Mouse (Mus musculus) left cerebral cortex, adult 8-10 months (tissue): ENCODE data around the gene Rnf207. TPM values are rescaled to one million over a fixed set of nuclear protein-coding genes. Genes with fewer than 3 reads are reported as not detected.

Source experiments
- DNase-seq, 2 experiments: peaks; one replicate each; pipeline ENCODE4 v3.0.0; 2022; ENCODE audit warnings: low spot score in 2 of 2
- total RNA-seq, 4 experiments: library from RNA; stranded (reverse); gene quantifications; 2 replicates each; pipeline ENCODE4 v1.2.4; 2022

Rnf207 gene
- total RNA-seq, 4 experiments from 2014 or later: 15.5 to 24.1 (median 19.5) TPM

DNA sequence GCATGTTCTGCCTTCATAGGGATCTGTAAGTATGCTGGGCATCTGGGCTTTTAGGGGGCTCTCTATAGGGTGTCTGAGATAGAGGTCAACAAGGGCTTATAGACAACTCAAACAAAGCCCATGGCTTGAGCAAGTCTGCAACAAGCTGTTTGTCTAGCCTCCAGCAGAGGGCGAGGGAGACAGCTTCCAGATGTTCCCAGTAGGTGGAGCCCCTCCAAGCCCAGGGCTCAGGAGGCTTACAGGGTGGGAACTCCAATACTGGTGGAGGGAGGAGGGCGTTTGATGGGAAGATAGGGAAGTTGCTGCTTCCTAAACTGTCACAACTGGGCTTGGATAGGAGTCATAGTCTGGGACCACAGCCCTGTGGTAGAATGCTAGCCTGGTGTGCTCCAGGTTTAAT lies 14.2 kb upstream of the Rnf207 start:
- no peak for DNase-seq

DNA sequence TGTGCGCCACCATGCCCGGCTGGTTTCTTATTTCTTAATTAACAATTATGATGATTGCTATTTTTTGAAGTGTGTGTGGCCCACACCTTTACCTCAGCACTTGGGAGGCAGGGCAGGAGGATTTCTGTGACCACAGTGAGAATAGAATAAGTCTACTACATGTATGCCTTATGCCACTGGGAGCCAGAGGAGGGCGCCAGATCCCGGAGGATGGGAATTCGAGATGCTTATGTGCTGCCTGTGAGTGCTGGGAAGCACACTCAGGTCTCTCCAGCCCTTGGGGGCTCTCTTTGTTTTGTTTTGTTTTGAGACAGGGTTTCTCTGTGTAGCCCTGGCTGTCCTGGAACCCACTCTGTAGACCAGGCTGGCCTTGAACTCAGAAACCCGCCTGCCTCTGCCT lies 9.9 kb upstream of the Rnf207 start:
- no peak for DNase-seq

DNA sequence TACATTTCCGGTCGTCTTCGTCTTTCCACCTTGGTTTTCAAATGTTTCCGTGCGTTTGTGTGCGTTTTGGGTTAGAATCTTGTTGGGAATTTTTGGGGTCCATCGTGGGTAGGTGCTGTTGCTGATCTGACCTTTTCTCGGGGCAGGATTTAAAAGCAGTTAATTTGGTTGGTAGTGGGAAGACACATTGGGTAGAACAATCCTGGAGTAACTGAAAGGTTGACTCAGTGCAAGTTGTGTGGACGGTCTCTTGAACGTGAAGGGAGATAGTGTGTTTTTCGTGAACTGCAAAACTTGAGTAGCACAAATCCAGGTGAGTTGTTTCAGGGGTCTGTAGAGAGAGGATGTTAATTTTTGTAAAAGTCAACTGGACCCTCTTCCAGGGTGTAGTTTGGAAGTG lies 7.8 kb upstream of the Rnf207 start:
- no peak for DNase-seq

DNA sequence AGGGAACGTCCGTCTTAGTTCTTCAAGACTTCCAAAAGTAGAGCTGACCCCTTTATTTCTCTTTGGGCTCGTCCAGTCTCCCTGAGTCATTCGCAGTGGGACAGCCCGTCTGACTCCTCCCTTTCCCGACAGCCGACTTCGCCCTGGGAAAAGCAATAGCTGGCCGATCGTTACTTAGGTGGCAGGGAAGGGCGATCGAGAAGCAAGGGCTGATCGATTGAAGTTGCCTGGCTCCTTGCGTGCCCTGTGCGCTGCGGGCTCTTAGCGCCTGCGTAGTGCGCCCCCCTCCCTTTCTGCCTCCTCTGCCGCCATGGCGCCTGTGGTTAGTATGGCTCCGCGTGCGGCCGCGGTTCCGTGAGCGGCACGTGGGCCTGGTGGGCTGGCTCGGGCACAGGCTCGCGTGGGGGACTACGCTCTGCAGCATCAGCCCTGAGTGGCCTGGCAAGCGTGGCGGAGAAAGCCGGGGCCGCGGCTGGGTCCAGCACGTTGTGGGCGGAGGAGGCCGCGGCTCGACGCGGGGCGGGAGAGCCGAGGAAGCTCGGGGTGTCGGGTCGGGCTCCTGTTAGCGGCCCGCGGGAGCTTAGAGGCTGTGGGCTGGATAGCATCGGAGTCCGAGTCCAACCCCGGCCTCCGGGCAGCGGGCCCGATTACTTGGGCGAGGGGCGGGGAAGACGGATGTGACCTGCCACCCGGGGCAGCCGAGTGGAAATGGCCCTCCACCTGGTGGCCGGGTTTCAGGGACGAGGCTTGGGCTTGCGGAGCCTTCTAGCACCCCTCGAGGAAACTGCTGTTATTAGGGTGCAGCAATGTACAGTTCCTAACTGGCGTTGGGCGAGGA lies 7.0 kb upstream of the Rnf207 start, which contains the start of gene Rpl22:
Gene Rpl22, plus strand, starts transcription at position 169 of the 838 bp plus-strand sequence.
- DNase-seq: peak; percentile 86 to 95

DNA sequence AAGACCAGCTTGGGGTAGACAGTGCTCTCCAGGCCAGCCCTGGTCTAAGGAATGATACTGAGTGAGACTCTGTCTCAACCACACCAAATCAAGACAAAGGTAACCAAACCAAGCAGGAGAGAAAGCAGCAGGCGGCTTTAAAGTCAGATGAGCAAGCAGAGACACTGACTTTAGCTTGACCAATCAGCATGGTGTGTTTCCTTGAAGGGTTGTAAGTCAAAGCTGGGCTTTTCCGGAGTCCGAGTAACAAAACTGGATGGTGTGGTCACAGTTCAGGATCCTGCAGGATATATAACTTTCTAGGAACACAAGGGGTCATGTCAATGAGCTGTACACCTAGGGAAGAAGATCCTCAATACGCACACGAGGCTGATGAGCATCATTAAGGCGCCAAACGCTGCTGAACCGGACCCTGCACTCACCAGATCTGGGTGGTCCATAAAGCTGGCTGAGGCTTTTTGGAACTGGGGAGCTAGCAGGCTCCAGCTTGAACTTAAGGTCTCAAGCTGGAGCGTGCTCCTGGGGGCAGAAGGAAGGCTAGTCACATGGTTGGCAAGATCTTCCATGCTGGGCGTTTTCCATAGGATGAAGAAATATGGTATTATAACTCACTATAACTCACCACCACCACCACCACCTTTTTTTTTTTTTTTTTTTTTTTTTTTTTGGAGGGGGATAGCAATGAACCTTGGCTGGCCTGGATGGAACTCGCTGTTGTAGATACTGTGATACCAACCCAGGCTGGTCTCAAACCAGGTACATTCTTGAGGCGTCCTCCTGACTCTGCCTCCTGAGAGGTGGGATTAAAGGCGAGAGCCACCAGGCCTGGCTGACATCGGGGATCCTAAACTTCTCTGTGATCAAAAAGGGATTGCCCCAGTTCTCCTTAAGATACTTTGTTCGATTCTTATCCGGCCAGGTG lies 6.1 kb upstream of the Rnf207 start:
- DNase-seq: no peak

DNA sequence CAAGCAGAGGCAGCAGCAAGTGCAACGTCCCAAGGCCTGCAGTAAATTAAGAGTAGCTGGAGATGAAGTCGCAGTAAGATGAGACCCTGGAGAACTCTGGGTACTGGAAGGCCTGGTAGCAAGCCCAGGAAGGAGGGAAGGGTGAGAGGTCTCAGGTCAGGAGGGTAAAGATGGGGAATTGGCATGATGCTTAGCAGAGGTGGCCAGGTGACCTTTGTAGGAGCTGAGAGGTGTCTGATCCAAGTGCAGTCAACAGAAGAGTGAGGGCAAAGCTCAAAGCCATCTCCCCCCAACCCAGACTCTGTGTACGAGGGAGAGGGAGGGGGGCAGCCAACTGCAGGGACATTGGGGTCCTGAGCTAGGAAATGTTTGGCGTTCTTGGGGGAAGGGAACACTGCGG lies 2.7 kb upstream of the Rnf207 start:
- no peak for DNase-seq

DNA sequence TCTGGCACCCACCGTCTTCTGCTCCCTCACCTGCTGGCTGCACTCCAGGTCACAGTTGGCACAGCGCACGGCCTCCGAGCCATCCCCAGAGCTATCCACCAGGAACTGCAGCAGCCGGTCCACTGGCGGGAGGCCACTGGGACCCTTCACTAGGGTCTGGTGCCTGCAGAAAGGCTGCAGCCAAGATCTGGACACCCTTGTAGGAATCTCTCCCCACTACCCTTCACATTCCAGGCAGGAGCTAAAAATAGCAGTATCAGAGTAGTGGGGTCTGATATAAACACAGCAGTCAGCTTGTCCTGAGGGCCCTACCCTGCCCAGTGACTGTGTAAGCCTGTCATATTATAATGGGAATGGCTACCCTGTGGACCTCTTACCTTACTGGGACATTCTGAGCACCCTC lies 1.2 kb downstream of the Rnf207 start:
- DNase-seq: no peak

DNA sequence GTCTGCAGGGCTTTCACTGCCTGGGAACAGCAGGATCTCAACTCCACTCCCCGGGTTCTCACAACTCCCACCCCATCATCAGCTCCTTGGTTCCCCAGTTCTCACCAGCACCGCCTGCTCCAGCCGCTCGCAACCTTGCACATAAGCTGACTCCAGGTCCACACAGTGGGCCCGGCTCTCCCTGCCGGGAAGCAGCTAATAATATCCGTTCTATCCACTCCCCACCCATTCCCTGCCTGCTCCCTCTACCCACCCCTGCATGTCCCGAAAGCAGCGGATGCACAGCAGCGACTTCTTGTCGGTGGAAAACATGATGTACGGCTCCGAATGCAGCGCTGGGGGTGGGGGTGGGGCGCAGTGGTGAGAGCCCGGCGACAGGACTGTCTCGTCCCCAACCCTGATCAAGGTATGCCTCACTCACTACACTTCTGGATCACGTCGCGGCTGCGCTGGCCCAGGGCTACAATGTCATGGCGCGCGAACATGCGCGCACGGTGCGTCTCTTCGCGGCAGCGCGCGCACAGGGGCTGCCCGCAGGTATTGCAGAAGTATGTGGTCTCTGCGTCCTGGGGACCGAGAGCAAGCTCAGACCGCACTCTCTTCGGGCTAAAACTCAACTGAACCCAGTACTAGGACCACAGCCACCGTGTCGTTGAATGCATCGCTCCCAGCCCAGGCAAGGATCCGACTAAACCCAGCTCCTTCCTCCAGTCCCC lies 3.1 kb downstream of the Rnf207 start:
- no peak for DNase-seq

DNA sequence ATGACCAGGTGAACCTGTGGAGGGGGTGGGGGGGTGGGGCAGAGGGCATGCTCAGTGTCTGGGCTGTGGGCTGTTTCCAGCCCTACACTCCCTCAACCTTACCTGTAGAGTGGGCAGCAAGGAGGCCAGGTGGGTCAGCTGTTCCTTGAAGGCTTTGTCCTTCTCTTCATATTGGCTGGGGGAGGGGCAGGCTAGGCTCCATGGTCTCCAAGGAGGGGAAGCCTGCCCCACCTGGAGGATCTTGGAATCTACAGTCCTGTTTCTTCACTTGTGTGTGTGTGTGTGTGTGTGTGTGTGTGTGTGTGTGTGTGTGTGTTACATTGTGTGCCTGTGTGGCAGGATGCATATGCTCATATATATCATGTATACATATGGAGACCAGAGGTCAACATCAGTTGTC lies 4.9 kb downstream of the Rnf207 start:
- no peak for DNase-seq

DNA sequence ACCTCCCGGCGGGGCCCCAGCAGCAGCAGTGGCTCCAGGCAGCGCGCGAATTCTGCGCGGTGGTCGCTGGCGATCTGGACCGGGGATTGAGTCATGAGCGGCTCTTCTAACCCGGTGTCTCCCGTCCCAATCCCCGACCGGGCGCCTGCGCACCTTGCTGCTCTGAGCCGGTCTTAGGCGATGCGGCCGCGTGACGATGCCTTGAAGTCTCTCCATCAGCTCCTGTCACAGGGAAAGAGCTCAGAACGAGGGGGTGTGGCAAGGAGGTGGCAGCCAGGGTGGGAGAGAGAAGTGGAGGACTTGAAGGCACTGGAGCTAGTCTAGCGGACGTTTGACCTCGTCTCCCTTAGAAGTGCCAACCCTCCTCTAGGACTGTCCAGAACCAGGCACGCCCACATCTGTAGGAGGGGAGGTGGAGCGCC lies 5.6 kb downstream of the Rnf207 start:
- DNase-seq: no peak

DNA sequence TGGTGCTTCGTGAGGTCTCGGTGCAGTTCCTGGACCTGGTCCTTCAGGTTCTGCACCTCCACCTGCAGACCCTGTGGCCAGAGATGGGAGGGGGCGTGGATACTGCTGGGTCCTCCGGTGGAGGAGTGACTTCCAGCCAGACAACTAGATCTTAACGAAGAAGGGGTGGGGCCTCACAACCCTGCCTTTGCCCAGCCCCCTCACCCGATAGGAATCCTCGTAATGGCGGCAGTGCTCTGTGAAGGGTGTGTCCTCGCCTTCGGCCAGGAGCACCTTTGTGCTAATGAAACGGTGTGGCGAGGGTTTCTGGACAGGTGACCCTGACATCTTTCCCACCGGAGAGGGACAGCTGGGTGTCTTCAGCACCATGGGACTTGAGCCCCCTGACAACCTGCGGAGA lies 6.6 kb downstream of the Rnf207 start:
- no peak for DNase-seq

DNA sequence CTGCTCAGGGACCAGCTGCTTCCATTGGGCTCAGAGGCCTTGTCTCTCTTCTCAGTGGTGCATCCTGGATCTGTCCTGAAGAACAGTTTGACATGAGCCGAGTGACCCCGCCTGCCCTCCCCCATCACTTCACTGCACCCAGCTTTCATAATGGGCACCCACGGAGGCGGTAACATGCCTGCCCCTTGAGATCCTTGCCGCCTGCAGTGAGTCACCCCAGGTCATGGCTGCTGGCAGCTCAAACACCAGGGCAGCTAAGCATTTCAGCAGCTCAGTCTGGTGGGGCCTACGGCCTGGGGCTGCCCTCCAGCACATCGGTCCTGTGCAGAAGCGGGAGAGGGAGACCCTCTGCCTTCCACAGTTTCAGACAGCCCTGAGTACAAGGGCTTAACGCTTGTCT lies 11.3 kb downstream of the Rnf207 start:
- DNase-seq: no peak

DNA sequence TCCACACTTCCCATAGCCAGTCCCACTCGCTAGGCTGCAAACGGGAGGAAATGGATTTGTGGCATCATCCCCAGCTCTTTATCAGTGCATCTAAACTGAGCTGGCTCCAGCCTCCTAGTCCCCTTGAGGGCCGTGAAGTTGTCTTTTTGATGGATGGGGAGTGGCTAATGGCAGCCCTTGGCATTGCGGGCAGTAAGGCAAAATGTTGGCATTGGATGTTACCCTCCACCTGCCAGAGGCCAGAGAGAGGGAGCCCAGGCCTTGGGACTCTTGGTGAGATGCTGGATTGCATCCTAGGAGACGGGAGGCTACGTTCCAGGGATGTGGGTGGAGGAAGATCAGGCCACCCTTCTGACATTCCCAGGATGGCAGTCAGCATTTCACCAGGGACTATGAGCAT lies 12.8 kb downstream of the Rnf207 start:
- no peak for DNase-seq

DNA sequence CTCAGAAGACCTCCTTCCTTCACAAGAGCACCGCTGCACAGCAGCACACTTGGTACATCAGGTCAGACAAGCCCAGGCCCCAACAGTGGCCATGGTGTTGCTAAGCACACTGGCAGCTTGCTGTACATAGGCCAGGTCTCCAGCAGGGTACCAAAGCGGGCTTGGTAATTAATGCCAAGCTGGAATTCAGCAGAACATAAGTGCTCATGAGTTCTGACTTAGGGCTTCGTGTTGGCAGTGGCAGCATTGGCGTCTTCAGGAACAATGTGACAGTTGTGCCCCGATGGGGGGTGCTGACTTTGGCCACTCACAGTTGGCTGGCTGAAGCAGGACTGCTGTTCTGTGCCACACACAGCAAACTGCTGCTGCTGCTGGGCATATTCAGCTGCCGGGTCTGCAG lies 14.1 kb downstream of the Rnf207 start:
- DNase-seq: no peak

DNA sequence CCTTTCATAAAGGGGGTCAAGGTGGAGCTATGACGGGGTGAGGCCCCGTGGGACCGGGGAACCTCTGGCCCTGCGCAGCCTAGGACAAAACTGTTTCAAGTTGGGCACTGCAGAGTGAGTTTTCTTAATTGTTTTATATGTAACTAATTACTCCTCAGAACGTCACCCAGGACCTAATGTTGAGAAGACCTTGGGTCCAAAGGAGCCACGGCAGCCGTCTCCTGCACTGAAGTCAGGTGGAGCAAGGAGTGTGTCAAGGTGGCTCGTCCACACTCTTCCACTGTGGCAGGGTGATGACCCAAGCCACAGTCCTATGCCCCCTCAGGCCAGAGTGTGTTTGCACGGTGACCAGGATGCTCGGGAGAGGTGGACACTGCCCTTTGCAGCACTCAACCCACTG lies 15.6 kb downstream of the Rnf207 start:
- no peak for DNase-seq

DNA sequence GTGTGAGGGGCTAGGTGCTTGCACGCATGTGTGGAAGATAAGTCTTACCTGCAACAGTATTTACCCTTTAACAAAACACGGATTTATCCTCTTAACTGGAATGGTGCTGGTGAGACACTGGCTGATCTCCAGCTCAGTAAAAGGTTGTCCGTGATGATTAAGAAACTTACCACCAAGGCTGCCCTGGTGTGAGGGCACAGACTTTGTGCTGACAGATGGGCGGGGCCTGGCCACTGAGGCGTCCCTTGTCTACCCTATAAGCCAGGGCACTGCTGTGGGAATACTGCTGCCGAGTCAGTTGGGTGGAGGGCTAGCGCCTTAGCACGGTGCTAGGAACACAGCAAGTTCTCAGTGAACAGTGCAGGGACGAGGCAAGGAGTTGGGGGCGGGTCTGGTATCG lies 16.8 kb downstream of the Rnf207 start:
- DNase-seq: no peak

DNA sequence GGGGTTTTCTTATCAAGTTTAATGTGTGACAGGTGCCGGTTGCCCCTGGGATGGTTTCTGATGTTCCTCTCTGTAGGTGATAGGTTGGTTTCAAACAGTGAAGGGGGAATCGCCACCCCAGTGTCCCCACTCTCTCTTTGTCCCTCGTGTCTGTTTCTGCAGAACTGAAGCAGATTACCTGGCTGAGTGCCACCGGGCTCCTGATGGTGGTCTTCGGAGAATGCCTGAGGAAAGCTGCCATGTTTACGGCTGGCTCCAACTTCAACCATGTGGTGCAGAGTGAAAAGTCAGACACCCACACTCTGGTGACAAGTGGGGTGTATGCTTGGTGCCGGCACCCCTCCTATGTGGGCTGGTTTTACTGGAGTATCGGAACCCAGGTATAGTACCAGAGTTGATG lies 18.4 kb downstream of the Rnf207 start:
- DNase-seq: no peak

DNA sequence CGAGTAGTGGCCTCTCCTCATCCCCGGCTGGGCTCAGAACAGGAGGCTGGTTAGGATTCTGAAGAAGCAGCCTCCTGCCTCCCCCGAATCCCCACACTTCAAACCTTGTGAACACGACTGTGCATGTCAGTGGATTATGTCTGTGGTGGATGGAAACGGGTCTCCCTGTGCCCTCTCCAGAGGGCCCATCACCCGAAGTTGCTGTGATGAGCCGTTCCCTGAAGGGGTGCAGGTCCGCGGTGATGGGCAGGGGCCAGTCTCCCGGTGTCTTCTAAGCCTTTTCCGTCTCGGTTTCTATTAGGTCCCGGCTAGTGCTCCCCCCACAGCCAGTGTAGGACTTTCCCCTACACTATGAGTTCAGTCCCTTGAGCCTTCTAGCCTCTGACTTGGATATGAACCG lies 20.0 kb downstream of the Rnf207 start:
- DNase-seq: no peak

DNA sequence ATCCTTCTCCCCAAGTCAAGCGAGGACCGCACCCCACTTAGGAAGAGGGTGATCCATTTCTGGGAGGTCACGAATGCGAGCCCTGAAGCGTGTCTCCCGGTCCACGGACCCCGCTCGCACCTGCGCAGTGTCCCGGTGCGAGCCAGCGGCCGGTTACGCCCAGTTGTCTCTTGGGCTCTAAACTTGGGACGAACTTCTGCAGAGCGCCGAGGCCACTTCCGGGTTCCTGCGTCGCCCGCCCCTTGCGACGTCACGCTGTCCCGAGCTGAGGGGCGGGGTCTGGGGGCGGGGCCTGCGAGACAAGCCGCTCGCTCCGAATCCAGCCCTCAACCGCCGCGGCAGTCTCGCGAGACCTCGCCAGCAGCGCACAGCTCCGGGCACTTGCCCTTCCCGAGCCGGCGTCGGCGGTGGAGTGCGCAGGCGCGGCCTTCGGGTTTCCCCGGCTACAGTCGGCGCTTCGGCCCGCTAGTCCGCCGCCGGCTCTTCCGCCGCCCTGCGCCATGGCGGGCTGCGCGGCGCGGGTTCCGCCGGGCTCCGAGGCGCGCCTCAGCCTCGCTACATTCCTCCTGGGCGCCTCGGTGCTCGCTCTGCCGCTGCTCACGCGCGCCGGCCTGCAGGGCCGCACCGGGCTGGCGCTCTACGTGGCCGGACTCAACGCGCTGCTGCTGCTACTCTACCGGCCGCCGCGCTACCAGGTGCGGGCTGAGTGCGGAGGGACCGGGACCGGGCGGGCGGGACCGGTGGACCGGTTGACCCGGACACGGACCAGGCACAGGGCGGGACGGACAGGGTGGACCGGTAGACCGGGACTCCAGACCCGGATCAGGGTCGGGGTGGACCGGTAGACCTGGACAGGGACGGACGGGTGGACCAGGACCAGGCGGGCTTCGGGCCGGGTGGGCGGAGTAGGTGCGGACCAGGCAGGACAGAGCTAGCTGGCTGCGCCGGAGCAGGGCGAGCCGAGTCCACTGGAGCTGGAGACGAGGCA lies 21.6 kb downstream of the Rnf207 start, which contains the start of gene Icmt:
Gene Icmt, plus strand, starts transcription at position 354 of the 988 bp plus-strand sequence.
- peak; percentile 93 to 98 for DNase-seq

DNA sequence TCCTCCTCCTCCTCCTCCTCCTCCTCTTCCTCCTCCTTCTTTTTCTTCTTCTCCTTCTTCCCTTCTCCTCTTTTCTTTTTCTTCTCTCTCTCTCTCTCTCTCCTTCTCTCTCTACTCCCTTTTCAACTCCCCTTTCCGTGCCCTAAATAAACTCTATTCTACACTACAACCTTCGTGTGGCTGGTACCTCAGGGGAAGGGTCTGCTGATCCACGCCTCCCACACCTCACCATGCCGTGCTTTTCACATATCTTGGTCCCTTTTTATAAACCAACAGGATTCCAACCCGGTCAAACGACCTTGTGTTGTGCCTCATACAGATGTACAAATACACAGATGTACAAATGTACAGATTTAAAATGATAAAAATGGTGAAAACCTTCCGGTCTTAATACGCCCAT lies 22.4 kb downstream of the Rnf207 start:
- DNase-seq: no peak
